Mouse (Mus musculus) embryonic facial prominence, embryonic 15.5 days (tissue): Measurements from ENCODE around the gene Atf3. TPM values are rescaled to one million over a fixed set of nuclear protein-coding genes. Genes with fewer than 3 reads are reported as not detected.

Source experiments
- ATAC-seq: fragments of 200-750 bp; cut with Nextera tagmentation; 2 replicates; pipeline ENCODE4 v1.8.0; 2017; ENCODE audit warnings: low read depth, moderate TSS enrichment; ENCODE audit not compliant: insufficient number of reproducible peaks, low FRiP score, low TSS enrichment
- H3K27ac ChIP-seq: fragments of 300-500 bp; sonication (generic); replicated peaks from 2 replicates; pipeline ENCODE4 v1.5.1; 2015; ENCODE audit warnings: mild to moderate bottlenecking, inconsistent platforms
- H3K27me3 ChIP-seq: fragments of 300-500 bp; sonication (generic); 2 replicates; pipeline ENCODE4 v1.6.1; 2015; ENCODE audit warnings: inconsistent platforms
- H3K36me3 ChIP-seq: fragments of 300-500 bp; sonication (generic); 2 replicates; pipeline ENCODE4 v1.6.1; 2015; ENCODE audit warnings: mild to moderate bottlenecking, inconsistent platforms
- H3K4me1 ChIP-seq: fragments of 300-500 bp; sonication (generic); 2 replicates; pipeline ENCODE4 v1.6.1; 2015; ENCODE audit warnings: inconsistent platforms
- H3K4me2 ChIP-seq: fragments of 300-500 bp; sonication (generic); replicated peaks from 2 replicates; pipeline ENCODE4 v1.6.1; 2015; ENCODE audit warnings: mild to moderate bottlenecking, inconsistent platforms
- H3K4me3 ChIP-seq: fragments of 300-500 bp; sonication (generic); replicated peaks from 2 replicates; pipeline ENCODE4 v1.5.1; 2015; ENCODE audit warnings: mild to moderate bottlenecking, inconsistent platforms
- H3K9ac ChIP-seq: fragments of 300-500 bp; sonication (generic); 2 replicates; pipeline ENCODE4 v1.6.1; 2015; ENCODE audit warnings: inconsistent platforms
- H3K9me3 ChIP-seq: fragments of 300-500 bp; sonication (generic); replicated peaks from 2 replicates; pipeline ENCODE4 v1.6.1; 2016; ENCODE audit warnings: inconsistent platforms
- WGBS: fragments of 180-500 bp; shearing (Covaris S2); methylation state at CpG from one replicate; pipeline ENCODE4 v1.1.7; 2015; 5-methylcytosine and 5-hydroxymethylcytosine counted together
- polyA plus RNA-seq: library from polyadenylated mRNA; unstranded; fragments of >200 nt; fragmentation: Nextera tagmentation; extraction: Ambion mirVana; gene quantifications from 2 replicates; pipeline ENCODE4 v1.2.1, GENCODE M21; 2015

Atf3 gene
- polyA plus RNA-seq, 1 experiment from 2014 or later = 5.8 TPM

DNA sequence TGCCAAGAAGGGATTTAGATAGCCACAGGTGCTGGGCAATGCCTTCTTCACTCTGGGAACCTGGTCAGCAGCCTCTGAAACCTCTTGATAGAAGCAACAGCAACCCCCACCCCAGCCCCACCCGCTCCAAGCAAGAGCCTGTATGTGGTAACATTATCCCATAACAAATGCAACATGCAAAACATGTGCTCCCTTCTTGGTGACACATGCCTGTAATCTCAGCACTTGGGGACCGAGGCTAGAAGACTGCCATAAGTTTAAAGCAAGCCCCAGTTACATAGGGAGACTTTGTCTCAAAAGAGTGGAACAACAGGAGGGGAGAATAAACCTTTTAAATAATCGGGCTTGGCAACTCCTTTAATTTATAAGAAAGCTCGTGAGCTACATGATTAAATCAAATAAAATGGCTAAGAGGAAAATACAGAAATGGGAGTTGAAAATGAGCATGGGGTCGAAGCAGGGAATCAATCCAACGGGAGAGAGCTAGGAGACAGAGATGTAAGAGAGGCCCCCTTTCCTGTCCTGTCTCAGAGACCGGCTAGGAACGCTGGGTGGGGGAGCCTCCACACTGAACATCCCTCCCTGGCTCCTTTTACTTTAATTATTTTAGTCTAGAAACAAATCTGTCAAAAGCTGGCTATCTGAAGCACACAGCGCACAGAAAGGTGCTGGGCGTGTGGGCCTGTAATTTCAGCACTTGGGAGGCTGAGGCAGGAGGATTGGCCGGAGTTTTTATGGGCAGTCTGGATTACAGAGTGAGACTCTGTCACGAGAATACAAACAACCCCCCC lies 36.2 kb downstream of the Atf3 start:
- no peak overlapping the region for H3K27ac ChIP-seq
- 43% methylated on average over 12 of the region's 12 CpGs for WGBS
- peak overlapping the region; percentile 100 for H3K4me2 ChIP-seq
- no peak for ATAC-seq
- H3K9me3 ChIP-seq = no peaks in the 10 kb centered on the region
- H3K4me1 ChIP-seq = peaks cover 65% of the 10 kb centered on the region
- H3K36me3 ChIP-seq = no peaks in the 10 kb centered on the region
- H3K9ac ChIP-seq = no peak overlapping the region
- H3K27me3 ChIP-seq = peaks cover 61% of the 10 kb centered on the region
- peak overlapping the region; percentile 61; the same call in 1 of the 2 replicates for H3K4me3 ChIP-seq

DNA sequence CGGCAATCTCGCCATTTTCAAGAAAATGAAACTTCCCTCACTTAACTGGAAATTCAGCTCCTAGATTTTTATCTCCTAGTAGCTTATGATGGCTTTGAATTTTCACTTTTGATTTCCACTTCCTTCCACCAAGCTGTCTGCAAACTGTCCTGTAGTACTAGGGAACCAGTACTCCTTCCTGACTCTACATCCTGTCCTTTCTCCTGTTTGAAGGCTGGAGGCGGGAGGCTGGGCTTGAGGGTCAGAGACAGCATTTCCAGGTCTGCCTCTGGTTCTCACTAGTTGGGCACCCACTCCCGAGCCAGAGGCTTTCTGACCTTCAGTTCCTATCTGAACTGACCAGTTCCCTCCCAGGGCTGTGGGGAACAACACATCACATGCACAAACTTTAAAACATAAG lies 37.4 kb downstream of the Atf3 start:
- no peak for ATAC-seq
- 60% methylated on average over 4 of the region's 4 CpGs for WGBS
- no peak overlapping the region for H3K9ac ChIP-seq
- H3K4me3 ChIP-seq = no peak overlapping the region
- peaks cover 48% of the 10 kb centered on the region for H3K27me3 ChIP-seq
- no peak overlapping the region for H3K4me2 ChIP-seq
- no peak overlapping the region for H3K27ac ChIP-seq
- H3K4me1 ChIP-seq = peaks cover 56% of the 10 kb centered on the region
- no peaks in the 10 kb centered on the region for H3K36me3 ChIP-seq
- H3K9me3 ChIP-seq = no peaks in the 10 kb centered on the region

DNA sequence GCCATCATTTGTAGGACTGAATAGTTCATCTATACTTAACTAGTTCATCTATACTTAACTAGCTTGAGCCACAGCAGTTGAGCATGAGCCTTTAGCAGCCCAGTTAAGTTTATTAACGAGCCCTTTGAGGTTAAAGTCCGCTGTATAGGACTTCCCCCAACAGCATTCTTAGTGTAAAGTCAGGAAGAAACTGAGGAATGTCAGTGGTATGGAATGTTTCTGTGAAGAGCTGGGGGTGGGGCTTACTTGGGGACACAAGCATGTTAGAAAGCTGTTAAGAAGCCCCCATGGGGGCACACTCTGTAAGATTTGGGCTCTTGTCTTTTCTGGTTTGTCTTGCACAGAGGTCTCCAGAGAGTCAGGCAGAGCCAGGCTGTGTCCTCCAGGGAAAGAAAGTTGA lies 38.0 kb downstream of the Atf3 start:
- peaks cover 50% of the 10 kb centered on the region for H3K4me1 ChIP-seq
- no peak overlapping the region for H3K4me2 ChIP-seq
- H3K9ac ChIP-seq = no peak overlapping the region
- H3K36me3 ChIP-seq = no peaks in the 10 kb centered on the region
- ATAC-seq = no peak
- no peaks in the 10 kb centered on the region for H3K9me3 ChIP-seq
- H3K4me3 ChIP-seq = no peak overlapping the region
- 30% methylated on average over 2 of the region's 2 CpGs for WGBS
- peaks cover 42% of the 10 kb centered on the region for H3K27me3 ChIP-seq
- no peak overlapping the region for H3K27ac ChIP-seq

DNA sequence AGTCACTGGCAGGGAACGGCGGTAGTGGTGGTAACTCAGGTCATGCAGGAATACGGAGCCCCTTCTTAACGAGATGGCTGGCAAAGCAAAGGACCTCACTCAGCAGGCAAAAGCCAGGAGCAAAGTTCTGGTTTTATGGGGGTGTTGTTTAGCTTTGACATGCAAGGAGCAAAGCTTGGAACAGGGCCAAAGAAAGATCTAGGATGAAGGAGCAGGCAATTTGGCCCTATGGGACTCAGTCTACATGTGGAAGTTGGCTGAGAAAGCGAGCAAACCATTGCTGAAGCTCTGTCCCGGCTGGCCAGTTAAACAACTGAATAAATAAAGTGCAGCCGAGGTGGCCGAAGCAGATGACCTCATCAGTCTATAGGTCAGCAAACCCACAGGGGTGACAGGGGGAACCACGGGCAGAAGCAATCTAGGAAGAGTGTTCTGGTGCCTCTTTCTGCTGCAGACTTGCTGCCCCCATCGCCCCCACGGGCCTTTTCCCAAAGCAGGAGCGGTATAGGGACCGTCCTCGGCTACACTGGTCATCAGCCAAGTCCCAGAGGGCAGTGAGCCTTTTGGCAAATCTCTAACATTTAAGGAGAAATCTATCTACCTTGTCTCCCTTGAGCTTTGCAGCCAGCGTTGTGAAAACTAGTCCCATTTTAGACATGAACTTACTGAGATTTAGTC lies 39.2 kb downstream of the Atf3 start:
- Histone ChIP-seq H3K27ac (no peak overlapping the region), H3K9ac (no peak overlapping the region), H3K4me1 (peaks cover 38% of the 10 kb centered on the region), H3K36me3 (no peaks in the 10 kb centered on the region), H3K9me3 (no peaks in the 10 kb centered on the region), H3K4me3 (no peak overlapping the region), H3K27me3 (peaks cover 30% of the 10 kb centered on the region), H3K4me2 (no peak overlapping the region)
- 34% methylated on average over 15 of the region's 15 CpGs for WGBS
- no peak for ATAC-seq

DNA sequence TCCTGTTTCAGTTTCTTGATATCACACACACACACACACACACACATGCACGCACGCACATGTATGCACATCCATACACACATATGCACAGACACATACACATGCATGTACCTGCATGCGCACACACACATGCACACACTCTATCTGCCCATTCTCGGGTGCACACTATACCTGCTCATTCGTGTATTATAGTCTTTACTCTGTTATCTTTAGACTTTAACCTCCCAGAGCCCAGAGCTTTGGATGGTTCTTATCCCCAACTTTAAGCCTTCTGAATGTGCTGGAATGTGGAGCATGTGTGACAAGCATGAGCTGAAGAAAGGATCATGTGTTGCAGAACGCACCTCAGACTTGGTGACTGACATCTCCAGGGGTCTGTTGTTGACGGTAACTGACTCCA lies 41.0 kb downstream of the Atf3 start:
- no peak for ATAC-seq
- peaks cover 28% of the 10 kb centered on the region for H3K4me1 ChIP-seq
- no peaks in the 10 kb centered on the region for H3K9me3 ChIP-seq
- H3K36me3 ChIP-seq = no peaks in the 10 kb centered on the region
- H3K27me3 ChIP-seq = peaks cover 26% of the 10 kb centered on the region
- H3K27ac ChIP-seq = no peak overlapping the region
- H3K4me2 ChIP-seq = no peak overlapping the region
- H3K4me3 ChIP-seq = no peak overlapping the region
- H3K9ac ChIP-seq = no peak overlapping the region
- 72% methylated on average over 7 of the region's 7 CpGs for WGBS

DNA sequence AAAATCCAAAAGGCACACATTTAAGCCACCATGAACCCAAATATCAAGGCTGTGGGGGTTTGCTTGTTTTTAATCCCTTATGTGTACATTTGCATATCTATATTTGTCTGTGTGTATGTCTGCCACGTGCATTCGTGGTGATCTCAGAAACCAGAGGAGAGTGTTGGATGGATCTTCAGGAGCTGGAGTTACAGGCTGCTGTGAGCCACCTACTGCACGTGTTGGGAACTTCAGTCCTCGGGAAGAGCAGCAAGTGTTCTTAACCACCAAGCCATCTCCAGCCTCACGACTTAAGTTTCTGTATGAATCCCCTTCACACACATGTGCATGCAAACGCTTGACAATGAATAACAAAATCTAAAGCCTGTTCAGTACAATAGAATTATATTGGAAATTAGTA lies 45.4 kb downstream of the Atf3 start:
- Histone ChIP-seq H3K9me3 (no peaks in the 10 kb centered on the region), H3K9ac (no peak overlapping the region), H3K4me2 (no peak overlapping the region), H3K4me1 (no peaks in the 10 kb centered on the region), H3K27me3 (0 out of 2 replicates have a peak, but pooled peaks cover 4% of the 10 kb centered on the region), H3K27ac (no peak overlapping the region), H3K36me3 (no peaks in the 10 kb centered on the region), H3K4me3 (no peak overlapping the region)
- 12% methylated on average over 6 of the region's 6 CpGs for WGBS
- no peak for ATAC-seq

DNA sequence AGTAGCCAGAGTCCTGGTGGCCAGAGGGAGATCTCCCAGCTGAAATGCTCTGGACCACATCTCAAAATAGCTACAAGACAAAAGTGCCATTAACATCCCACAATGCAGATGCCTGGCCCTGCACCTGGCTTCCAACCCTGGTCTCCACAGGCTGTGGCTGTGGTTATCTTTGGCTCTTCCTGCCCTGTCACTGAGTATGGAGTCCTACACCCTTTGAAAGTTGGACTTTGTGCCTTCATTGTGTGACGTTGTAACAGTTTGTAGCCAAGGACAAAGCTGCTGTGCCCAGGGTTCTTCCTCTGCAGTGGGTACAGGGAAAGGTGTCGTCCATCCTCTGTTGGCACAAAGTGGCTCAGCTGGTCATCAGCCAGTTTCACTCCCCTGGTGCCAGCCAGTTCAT lies 47.4 kb downstream of the Atf3 start:
- Histone ChIP-seq H3K4me2 (no peak overlapping the region), H3K27me3 (no peaks in the 10 kb centered on the region), H3K9me3 (no peaks in the 10 kb centered on the region), H3K27ac (no peak overlapping the region), H3K4me3 (no peak overlapping the region), H3K4me1 (no peaks in the 10 kb centered on the region), H3K9ac (no peak overlapping the region), H3K36me3 (no peaks in the 10 kb centered on the region)
- ATAC-seq = no peak
- WGBS = 88% methylated on average over 2 of the region's 2 CpGs

DNA sequence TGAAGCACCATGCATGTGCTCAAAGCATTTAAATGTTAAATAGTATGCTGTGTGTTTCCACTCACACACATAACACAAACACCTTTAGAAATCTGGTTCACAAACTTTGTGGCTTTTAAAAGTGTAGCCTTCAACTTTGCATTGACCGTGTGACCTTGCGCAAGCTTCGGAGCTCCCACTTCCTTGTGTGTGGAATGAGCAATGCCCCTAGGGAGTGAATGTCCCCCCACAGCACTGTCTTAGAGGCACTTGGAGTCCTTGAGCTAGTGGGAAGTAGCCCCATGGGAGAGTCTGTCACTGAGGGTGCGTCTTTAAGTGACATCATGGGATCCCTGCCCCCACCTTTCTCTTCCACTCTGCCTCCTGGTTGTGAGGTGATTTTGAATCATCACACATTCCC lies 51.6 kb downstream of the Atf3 start:
- no peaks in the 10 kb centered on the region for H3K4me1 ChIP-seq
- no peak overlapping the region for H3K9ac ChIP-seq
- no peaks in the 10 kb centered on the region for H3K9me3 ChIP-seq
- H3K4me2 ChIP-seq = no peak overlapping the region
- H3K4me3 ChIP-seq = no peak overlapping the region
- no peaks in the 10 kb centered on the region for H3K27me3 ChIP-seq
- H3K27ac ChIP-seq = no peak overlapping the region
- WGBS = 78% methylated on average over 4 of the region's 4 CpGs
- no peak for ATAC-seq
- no peaks in the 10 kb centered on the region for H3K36me3 ChIP-seq

DNA sequence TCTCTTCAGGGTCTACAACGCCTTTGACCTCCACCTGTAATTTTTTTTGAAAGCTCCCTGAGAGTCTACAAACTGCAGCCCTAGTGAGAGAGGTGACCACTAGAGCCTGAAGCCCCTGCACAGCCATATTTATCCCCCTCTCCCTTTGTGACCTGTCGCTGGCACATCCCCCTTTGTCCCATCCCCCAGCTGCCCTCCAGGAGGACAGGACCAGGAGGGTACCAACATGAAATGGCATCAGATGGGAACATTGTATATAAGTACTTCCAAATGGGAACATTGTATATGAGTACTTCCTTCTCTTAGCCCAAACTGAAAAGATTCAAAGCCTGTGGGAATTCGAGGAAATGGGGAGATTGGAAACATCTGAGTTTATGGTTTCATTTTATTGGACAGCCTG lies 53.1 kb downstream of the Atf3 start, which contains the start of gene Fam71a:
Gene Fam71a, minus strand, starts transcription at position 101 of the 400 bp plus-strand sequence.
- H3K4me2 ChIP-seq = no peak within 1 kb of the TSS

DNA sequence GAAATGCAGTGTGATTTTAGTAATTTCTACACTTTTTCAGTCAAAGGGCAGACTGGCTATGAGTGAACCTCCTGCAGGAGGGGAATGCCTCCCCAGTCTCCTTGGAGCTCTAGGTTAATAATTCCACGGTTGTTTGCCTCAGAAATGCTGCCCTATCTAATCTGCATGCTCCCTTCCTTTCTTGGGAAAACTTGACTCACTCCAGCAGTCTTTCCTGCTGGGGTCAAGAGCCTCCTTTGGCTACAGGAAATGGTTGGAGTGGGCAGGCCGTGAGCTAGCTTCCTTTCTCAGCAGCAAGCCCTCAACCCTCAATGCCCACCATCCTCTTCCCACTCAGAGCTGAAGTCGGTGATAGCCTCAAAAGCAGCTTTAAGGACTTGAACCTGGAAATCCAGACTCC lies 63.5 kb downstream of the Atf3 start:
- H3K9me3 ChIP-seq = no peaks in the 10 kb centered on the region; the same call in 1 of the 2 replicates
- 38% methylated on average over 3 of the region's 3 CpGs for WGBS

More for the DNA sequence above, 53.1 kb downstream of the Atf3 start, which contains the start of gene Fam71a:
- Histone ChIP-seq H3K9ac (no peak within 1 kb of the TSS), H3K27ac (no peak within 1 kb of the TSS), H3K4me3 (no peak within 1 kb of the TSS), H3K36me3 (no peaks in the 10 kb centered on the region), H3K9me3 (no peaks in the 10 kb centered on the region; the same call in 1 of the 2 replicates), H3K27me3 (no peaks in the 10 kb centered on the region), H3K4me1 (no peaks in the 10 kb centered on the region)
- ATAC-seq = no peak
- WGBS = 65% methylated on average over 3 of the region's 3 CpGs

DNA sequence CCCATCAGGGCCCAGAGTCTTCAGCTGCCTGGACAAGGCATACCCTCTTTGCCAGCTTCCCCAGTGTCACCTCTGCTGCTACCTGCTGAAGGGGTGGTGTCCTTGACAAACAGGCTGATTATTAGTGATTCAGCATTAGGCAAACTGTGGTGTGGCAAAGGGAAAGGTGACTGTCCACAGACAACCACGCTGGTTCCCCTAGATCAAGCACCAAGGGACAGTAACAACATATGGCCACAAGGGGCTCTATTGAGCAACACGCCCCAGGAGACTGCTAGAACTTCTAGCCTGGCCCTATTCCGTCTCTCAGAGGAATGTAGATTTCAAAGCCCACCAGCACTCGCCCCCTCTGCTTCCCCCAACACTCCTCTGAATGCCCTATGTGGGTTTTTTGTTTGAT lies 64.8 kb downstream of the Atf3 start:
- 28% methylated on average over 4 of the region's 4 CpGs for WGBS
- H3K36me3 ChIP-seq = no peaks in the 10 kb centered on the region
- no peak overlapping the region for H3K9ac ChIP-seq
- H3K4me2 ChIP-seq = no peak overlapping the region
- no peaks in the 10 kb centered on the region for H3K9me3 ChIP-seq
- H3K4me3 ChIP-seq = no peak overlapping the region
- H3K27me3 ChIP-seq = no peaks in the 10 kb centered on the region
- no peaks in the 10 kb centered on the region for H3K4me1 ChIP-seq
- H3K27ac ChIP-seq = no peak overlapping the region
- no peak for ATAC-seq

More for the DNA sequence above, 63.5 kb downstream of the Atf3 start:
- Histone ChIP-seq H3K27ac (no peak overlapping the region), H3K4me1 (no peaks in the 10 kb centered on the region), H3K27me3 (no peaks in the 10 kb centered on the region), H3K36me3 (no peaks in the 10 kb centered on the region), H3K9ac (no peak overlapping the region), H3K4me2 (no peak overlapping the region), H3K4me3 (no peak overlapping the region)
- no peak for ATAC-seq
